Mouse (Mus musculus): ENCODE measurements around the gene Klhl29.

The Klhl29 gene

DNA sequence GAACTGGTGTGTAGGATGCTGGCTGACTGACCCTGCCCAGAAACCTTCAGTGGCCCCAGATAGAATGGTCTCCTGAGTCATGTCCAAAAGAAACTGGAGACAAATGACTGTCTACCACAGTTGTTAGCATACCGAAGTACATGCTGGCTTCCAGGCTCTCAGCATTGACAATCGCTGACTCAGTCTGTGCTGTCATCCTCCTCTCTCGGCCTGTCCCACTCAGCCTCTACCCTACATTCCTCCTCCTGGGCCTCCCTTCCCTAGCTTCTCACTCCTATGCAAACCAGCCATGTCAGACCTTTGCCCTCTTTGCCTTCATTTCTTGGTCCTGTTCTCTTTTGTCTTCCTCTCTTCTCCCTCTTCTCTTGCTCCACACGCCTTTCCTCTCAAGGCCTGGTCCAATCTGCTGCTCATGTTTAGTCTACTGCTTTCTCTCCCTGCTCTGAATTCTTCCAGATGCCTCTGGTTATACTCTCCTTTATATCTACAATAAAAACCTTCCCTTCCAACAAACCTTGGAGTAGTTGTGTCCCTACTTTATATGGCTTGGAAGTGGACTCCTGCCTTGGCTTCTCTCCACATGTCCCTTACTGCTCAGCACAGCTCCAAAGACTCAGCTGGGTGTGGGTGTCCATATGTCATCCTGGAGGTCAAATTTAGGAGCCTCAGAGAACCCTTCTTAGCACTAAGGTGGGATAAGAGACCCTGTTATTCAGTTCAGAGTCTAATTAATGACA is 121.1 kb downstream of the Klhl29 start:
- no peak for DNase-seq (ENCODE audit: low spot score in 2 of 2)

DNA sequence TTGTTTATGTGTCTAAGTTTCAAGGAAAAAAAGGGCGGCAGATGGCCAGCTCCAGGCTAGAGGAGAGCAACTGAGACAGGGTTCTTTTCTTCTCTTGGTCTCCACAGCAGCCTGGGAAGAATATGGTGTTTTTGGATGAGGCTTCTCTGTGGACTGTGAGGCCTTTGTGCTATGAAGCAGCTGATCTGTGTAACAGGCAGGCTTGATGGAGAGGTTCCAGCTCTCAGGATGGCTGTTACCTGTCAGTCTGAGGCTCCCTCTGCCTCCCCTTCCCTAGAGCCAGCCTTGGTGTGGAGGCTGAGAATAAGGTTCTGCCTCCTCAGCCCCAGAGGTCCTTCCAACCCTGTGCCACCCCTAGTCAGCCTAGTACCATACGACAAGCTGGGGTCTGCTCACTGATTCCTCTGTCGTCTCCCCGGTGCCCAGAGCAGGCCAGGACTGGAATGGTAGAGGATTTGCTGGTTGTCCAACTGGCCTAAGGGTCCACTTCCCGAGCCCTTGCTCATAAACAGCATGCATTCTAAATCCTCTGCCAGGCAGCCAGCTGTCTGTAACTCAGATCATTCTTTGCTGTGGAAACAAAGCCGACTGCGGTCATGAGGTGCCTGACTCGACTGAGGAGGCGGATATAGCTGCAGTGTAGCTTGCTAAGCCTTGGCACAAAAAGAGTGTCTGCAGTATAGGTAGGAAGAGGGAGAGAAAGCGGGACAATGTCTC is 122.0 kb downstream of the Klhl29 start:
- DNase-seq (ENCODE audit: low spot score in 2 of 2): no peak

DNA sequence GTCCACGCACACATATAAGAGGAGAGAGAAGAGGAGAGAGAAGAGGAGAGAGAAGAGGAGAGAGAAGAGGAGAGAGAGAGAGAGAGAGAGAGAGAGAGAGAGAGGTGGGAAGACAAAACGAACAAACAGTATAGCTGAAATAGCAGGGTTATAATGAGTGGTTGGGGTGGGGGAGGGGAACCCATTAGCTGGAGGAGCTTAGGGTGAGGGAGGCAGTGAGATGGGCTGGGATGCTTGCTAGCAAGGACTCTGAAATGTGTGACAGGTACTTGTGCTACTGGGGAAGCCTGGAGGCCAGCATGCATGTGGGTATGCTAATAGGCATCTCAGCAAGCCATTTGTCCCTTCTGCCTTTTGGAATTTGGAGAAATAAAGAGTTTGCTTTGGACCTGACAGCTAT is 122.9 kb downstream of the Klhl29 start:
- DNase-seq (ENCODE audit: low spot score in 2 of 2): no peak

DNA sequence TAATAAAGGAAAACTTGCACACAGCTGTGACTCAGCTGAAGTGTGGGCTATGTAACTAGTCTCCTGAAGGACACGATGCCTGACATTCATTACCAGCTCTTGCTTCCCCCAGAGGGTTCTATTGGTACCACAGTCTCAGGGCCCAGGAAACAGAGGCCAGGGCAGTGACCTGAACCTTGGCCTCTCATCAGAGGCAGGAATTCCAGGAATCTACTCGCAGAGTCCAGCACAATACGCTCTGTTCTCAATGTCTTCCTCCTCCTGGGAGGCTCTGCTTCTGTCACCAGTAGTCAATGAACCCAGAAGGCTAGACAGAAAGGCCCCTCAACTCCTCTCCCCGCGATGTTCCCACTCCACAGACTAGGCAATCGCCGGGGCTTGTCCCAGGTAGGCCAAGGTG is 125.4 kb downstream of the Klhl29 start:
- no peak for DNase-seq (ENCODE audit: low spot score in 2 of 2)

DNA sequence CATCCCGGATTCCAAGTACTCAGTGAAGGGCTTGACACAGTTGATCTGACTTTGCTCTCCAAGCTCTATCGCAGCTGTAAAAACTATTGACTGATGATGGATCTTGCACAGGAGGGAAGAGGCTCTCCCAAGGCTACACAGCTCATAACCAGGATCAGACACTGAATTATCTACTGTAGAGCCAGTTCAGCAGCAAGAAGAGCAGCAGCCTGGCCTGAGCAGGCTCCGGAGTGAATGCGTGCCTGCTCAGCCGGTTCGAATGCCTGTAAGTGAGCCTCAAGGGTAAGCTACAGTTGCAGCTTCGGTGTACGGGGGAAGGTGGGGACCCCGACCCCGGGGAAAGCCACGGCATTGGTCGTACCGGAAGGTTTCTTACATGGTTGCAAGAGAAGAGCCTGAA is 126.4 kb downstream of the Klhl29 start:
- DNase-seq (ENCODE audit: low spot score in 2 of 2): no peak

DNA sequence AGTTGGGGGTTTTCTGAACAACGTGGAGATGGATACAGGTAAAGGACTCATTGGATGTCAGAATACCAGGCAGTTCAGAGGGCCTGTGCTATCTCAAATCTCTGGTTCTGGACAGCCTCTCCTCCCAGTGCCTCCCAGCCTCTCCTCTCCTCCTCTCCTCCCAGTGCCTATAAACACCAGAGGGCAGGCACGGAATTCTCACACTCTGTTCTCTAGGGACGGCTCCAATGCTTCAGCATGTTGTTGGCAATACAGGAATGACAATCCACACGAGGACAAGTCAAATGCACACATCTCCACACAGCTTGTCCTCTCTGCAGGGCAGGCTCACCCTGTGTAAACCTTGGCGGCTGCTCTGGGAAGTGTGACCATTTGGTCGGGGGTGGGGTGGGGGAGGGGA is 128.0 kb downstream of the Klhl29 start:
- no peak for DNase-seq (ENCODE audit: low spot score in 2 of 2)

DNA sequence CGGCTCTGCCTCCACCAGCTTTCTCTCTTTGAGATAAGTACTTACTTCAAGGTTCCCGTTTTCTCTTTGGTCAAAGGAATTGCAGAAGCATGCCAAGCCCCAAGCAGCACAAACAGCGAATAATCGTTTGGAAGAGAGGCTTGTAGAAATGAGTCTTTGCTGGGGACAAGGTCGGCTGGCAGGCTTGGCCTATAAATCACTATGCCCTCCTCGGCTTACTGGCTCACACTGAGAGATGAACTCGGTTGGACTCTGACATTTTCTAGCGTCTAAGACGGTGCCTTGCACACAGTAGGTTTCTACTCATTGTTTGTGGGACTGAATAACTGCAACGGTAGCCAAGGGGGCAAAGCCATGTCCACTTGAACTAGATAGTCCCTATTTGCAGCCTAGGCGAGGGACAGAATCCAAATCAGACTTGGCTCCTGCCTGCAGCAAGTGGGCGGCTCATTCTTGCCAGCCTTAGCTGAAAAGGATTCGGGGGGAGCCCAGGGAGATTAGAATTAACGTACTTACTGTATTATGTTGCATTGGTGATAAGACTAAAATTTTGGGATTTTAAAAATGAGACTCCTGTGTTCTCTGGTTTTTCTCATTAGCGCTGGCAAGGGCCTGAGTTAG is 128.7 kb downstream of the Klhl29 start:
- DNase-seq (ENCODE audit: low spot score in 2 of 2): no peak

DNA sequence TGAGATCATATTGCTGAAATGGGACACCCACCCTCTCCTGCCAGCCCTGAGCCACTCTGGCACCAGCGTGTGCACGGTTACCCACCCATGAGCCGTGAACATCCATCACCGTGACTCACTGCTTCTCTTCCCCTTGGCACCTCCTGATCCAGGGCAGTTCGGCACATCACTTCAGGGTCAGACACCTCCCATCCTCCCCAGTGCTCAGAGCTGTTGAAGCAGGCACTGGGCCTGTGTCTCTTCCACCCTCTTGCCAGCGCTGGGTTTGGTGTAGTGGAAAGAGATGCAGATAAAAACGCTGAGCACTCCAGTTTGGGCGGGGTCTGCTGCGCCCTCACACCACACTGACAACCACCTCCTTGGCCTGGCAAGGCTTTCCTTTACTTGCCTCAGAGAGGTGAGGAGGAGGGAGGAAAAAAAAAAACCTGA is 129.3 kb downstream of the Klhl29 start:
- peak in 1 of 2 experiments; percentile 32 for DNase-seq (ENCODE audit: low spot score in 2 of 2)

DNA sequence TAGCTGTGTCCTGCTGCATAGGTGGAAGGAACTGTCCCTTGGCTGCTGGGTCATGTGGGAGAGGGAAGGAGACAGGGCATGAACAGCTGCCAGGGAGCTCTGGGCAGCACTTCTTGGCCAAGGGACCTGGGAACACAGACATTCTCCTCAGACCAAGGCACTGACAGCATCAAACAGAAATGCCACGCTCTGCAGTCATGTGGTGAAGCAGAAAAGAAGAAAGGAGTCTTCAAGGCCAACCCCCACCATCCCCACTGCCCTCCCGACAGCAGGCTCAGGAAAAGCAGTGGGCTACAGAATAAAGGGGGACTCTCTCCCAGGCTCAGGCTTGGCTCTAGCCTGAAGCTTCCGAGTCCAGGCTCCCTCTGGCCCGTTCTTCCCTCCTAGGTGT is 130.3 kb downstream of the Klhl29 start:
- DNase-seq (ENCODE audit: low spot score in 2 of 2): peak in 1 of 2 experiments; percentile 22

DNA sequence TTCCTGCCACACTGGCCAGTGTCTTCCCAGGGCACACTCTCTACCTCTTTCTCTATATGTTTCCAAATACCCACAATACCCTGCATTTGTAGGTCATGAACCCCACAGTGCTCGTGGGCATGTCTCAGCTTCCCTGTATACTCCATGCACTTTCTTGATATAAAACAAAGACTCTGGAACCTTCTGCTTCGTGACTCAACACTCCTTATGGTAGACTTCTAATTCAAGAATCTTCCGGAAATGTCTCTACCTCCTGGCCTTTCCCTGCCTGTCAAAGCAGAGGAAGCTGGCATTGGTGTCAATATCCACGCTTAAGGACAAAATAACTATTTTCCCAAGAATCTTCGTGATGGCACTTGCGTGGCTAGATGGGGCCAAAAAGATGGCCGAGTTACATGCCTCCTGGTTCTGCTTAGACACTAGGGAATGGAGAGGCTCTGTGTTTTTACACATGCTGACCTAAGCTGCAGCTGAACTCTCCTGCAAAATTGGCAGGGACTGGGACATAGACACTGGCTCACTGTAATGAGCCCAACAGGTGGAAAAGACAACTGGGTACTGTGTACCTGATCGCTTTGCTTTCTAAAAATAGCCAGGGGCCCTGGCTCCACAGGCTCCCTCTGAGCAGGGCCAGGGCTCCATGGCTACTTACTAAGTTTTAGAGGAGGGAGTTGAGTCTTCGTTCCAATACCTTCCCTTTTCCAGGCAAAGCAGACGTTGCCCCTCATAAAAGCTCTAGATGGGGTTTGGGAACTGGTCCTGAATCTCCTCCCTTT is 130.9 kb downstream of the Klhl29 start:
- no peak for DNase-seq (ENCODE audit: low spot score in 2 of 2)

DNA sequence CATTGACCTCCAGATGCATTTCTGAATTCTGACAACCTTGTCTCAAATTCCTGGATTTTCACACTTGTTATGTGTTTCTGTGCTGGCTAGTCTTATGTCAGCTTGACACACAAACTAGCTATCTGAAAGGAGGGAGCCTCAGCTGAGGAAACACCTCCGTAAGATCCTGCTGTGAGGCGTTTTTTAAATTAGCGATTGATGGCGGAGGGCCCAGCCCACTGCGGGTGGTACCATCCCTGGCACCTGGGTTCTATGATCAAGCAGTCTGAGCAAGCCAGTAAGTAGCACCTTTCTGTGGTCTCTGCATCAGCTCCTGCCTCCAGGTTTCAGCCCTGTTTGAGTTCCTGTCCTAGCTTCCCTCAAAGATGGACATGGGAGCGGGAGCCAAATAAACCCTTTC is 131.6 kb downstream of the Klhl29 start:
- DNase-seq (ENCODE audit: low spot score in 2 of 2): no peak

DNA sequence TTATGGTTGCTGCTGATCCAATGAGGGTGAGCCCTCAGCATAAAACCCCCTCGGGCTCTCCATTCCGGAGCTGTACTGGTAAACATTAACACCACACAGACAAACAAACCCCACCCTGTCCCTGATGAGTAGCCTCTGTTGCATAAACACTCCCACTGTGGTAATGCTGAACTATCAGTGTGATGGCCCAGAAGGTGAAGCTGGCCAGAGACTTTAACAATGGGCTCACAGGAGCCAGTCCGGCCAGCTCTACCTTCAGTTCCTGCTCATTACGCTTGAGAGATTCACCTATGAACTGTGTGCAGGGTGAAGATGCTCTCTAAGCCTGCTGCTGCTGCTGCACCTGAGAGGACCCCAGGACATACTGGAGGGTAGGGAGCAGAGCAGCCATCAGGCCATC is 132.0 kb downstream of the Klhl29 start:
- no peak for DNase-seq (ENCODE audit: low spot score in 2 of 2)

DNA sequence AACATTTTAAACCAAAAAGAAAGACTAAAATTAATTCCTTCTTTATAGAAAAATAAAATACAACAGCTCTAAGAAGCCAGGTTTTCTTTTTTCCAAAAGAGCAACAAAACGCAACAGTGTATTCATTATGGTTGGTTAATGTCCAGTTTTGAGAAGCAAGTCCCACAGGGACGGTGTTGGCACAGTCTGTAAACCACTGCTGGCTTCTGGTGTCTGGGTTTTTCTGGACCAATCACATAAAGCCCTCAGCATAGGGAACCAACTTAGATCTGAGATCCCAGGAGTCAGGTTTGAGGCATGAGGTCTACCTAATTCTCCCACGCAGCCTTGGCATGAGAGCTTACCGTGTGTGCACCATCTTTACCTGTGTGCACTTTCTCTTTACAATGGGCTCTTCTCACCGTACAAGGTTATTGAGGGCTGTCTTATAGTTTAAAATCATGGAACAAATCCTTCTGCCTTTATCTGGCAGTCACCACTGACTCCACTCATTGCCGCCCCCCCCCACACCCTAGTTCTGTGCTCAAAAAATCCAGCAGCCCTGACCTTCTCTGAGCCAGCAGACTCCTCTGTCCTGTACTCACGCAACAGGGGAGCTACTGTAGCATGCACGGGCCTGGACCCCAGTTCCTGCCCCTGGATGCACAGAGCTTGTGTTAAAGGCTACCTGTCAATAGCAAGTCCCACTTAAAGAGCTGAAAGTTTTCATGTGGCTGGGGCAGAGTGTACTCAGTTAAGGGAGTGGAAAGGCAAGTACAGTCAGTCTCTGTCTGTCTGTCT is 132.7 kb downstream of the Klhl29 start:
- DNase-seq (ENCODE audit: low spot score in 2 of 2): no peak

DNA sequence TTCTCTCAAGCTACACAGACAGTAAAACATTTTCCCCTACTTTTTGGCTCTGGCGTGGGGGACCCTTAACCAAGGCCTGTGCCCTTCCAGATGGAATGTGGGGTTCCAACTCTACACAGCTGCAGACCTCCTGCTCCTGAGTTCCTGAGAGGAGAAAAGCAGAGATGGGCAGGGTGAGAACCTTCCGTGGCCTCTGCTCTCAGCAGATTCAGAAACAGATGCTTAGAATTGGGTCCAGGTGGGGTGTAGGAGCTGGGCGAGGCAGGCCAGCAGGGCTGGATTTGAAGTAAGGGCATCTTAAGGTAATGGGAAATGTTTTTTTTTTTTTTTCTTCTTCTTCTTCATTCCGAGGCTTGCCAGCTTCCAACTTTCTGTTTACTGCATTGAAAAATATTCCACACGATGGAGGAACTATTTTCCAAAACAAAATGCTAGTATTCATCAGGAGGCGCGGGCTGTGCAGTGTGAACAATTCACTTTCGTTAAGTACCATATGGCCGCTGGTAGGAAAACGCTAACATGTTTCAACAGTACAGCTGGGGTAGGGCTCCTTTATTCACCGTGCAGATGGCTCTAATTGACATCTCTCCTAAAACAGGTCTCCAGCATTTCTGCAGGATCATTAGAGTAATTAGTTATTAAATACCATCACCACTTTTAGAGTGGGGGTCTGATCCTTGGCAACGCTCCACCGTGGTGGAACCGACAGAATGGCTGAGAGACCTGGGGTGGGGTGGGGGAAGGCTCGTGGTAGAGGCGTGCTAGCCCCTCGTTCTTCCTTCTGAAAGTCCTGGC is 135.8 kb downstream of the Klhl29 start:
- no peak for DNase-seq (ENCODE audit: low spot score in 2 of 2)

DNA sequence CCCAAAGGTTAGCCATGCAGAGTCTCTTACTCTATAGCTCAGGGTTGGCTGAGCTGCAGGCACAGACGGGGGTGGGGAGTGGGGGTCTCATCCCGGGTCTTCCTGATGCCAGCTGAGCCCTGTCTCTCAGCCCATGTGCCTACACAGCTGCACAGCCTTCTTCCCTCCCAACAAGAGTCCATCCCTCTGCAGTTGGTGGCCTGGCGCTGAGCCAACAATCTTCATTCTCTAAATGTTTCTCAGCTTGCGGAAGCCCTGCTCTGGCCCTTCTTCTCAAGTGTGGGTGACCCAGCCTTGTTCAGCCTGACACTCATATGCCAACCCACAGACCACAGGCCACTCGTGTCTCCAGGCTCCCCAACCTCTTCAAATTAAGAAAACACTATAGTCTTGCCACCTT is 138.4 kb downstream of the Klhl29 start:
- DNase-seq (ENCODE audit: low spot score in 2 of 2): no peak

DNA sequence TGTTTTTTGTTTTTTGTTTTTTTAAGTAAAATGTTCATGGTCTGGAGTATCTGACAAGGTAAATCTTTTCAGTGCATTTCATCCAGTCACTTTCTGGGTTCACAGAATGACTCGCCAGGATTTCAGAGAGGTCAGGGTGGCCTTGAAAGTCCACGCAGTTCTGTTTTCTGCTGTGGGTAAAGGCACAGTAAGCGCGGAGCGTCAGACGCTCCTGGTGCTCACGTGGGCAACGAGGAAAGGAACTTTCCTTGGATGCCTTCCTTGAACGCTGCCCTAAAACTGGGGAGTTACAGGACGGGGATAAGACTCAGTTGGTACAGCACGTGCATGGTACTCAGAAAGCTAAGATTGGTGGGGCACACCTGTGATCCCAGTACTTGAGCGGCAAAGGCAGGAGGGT is 139.9 kb downstream of the Klhl29 start:
- no peak for DNase-seq (ENCODE audit: low spot score in 2 of 2)

DNA sequence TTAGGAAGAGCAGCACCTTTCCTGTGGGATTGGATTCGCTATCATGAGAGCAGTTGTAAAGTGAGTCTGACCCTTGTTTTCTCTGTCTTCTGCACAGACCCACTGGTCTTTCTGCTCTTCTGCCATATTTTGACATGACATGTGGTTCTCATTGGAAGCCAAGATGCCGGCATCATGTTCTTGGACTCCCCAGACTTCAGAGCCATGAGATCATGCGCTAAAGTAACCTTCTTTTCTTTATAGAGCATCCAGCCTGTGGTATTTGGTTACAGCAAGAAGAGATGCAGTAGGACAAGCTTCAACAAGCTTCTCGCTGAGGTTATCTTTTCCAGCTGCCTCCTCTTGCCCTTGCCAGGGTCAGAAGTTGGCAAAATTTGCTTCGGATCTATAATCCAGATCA is 145.0 kb downstream of the Klhl29 start:
- no peak for DNase-seq (ENCODE audit: low spot score in 2 of 2)

DNA sequence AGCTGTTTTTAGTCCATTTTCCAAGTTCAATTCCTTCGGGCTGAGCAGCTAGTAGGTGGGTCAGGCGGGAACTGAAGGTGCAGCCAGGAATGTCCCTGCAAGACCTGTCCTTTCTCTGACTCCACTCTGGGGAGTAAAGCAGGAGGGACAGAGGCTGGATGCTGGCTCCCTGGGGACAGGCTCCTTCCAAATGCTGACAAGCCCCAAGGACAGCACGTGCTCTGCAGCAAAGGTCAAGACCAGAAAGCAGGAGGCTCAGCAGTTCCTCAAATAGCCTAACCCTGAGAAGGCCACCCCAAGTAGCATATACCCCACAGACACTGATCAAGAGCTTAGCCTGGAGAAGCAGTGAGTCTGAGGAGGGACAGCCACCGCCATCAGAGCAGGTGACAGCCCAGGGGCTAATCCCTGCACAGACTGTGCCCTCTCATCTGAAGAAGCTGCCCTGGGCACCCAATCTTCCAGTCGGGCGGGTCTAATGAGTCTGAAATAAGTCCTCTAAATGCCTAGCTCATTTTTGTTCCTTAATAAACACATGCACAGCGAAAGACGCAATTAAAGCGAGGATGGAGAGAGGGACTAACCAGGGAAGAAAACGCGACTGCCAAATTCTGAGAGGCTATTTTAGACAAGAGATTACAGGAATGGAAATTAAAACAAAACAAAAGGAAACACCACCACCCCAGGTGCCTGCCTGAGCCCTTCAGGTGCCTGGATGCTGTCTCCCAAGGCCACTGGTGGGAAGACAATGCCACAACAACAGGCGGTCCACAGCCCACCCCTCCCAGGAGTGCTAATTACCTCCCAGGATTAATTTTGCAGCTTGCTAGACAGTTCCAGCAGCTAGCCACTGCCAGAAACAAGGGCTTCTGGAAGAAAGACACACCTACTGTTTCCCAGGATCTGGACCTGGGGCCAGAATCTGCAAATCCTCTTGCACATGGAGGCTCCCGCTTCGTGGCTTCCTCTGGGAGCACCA is 148.5 kb downstream of the Klhl29 start:
- DNase-seq (ENCODE audit: low spot score in 2 of 2): no peak

DNA sequence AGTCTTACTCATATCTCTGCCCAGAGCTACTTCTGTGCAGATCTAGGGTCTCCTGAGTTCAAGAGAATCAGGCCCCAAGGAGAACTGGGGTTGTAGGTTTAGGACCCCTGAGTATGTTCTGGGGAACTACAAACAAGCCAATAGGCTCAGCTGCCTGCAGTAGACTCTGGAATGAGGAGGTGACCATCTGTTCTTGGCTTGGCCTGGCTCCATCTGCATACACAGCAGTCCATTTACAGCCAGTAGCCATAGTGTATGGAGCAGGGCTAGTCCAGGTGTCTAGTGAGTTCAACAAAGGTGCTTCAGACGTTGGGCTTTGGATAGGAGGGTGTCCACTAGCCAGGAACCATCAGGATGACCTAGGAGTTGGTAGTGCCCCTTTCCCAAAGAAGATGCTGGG is 151.9 kb downstream of the Klhl29 start:
- no peak for DNase-seq (ENCODE audit: low spot score in 2 of 2)

Data from urinary bladder, postnatal 36 days (tissue).